Mouse (Mus musculus) hindlimb bud, embryonic 11.5 days (tissue): ENCODE results near the gene Srcin1.
A peak's percentile ranks its signal among the peaks of the same experiment; 100 is the strongest.

ENCODE experiments used
- DNase-seq: peaks from one replicate; pipeline ENCODE4 v3.0.0-alpha.2; 2012; ENCODE audit warnings: low read depth, low spot score; ENCODE audit errors: extremely low spot score

The Srcin1 gene

GRCm38 (mm10) chr11:97579088-97579857 is 3.3 kb upstream of the Srcin1 start:
- DNase-seq: no peak

GRCm38 (mm10) chr11:97578286-97578685 is 2.3 kb upstream of the Srcin1 start:
- DNase-seq: no peak

- DNase-seq: peak; percentile 56
Observed at GRCm38 (mm10) chr11:97575638-97576037, 348 bp downstream of the Srcin1 start.

- no peak for DNase-seq
Observed at GRCm38 (mm10) chr11:97575075-97575474, 911 bp downstream of the Srcin1 start.

- DNase-seq: no peak
Observed at GRCm38 (mm10) chr11:97574551-97575051, 1.4 kb downstream of the Srcin1 start.

GRCm38 (mm10) chr11:97573891-97574550 is 2.0 kb downstream of the Srcin1 start:
- DNase-seq: no peak

- no peak for DNase-seq
Observed at GRCm38 (mm10) chr11:97572895-97573480, 3.0 kb downstream of the Srcin1 start.

GRCm38 (mm10) chr11:97572089-97572345 is 4.0 kb downstream of the Srcin1 start:
- no peak for DNase-seq

GRCm38 (mm10) chr11:97571266-97572088 is 4.5 kb downstream of the Srcin1 start:
- no peak for DNase-seq

- no peak for DNase-seq
Observed at GRCm38 (mm10) chr11:97570493-97571137, 5.4 kb downstream of the Srcin1 start.

- DNase-seq: no peak
Observed at GRCm38 (mm10) chr11:97569806-97570205, 6.2 kb downstream of the Srcin1 start.

- no peak for DNase-seq
Observed at GRCm38 (mm10) chr11:97569301-97569724, 6.7 kb downstream of the Srcin1 start.

GRCm38 (mm10) chr11:97568729-97569128 is 7.3 kb downstream of the Srcin1 start:
- DNase-seq: peak; percentile 78

GRCm38 (mm10) chr11:97567480-97567879 is 8.5 kb downstream of the Srcin1 start:
- DNase-seq: no peak

GRCm38 (mm10) chr11:97566551-97566950 is 9.4 kb downstream of the Srcin1 start:
- DNase-seq: no peak

GRCm38 (mm10) chr11:97563730-97564129 is 12.3 kb downstream of the Srcin1 start:
- no peak for DNase-seq

- no peak for DNase-seq
Observed at GRCm38 (mm10) chr11:97562536-97562935, 13.4 kb downstream of the Srcin1 start.

- no peak for DNase-seq
Observed at GRCm38 (mm10) chr11:97560210-97560963, 15.6 kb downstream of the Srcin1 start.

- DNase-seq: no peak
Observed at GRCm38 (mm10) chr11:97559549-97559948, 16.4 kb downstream of the Srcin1 start.

- no peak for DNase-seq
Observed at GRCm38 (mm10) chr11:97557885-97558284, 18.1 kb downstream of the Srcin1 start.
